Mouse (Mus musculus): ENCODE measurements around the gene Hist1h2ad. TPM values are rescaled to one million over a fixed set of nuclear protein-coding genes. Genes with fewer than 3 reads are reported as not detected.

Hist1h2ad gene
- polyA plus RNA-seq, 1 experiment = 76.8 TPM

DNA sequence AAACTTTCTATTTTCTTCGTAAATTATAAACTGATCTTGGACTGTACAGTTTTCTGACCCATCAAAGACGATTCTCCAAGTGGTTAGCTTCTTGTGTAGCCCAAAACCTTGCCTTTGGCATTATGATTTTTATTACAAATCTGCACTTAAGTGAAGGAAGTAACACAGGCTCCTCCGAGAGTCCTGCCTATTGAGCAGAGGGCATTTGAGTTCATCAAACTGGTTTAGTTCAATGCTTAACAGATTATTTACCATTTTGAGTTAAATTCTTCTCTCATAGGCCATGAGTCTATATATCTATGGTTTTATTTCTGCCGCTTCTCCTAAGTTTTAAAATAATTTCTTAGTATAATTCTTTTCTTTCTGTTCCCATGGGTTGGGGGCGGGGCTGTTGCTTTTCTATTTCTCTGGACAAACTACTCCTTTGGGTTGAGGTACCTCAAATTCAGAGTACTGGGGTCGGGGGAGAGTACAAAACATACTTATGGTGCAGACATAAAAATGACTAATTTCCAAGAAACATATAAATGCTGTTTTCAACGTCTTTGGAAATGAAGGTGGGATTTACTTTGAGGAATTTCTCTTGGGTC lies 48.8 kb downstream of the Hist1h2ad start:
- no peak for TF ChIP-seq POLR2A (IDR thresholded peaks at IDR 0.05; ENCODE audit: control insufficient read depth, extremely low read depth, insufficient read depth, low read length, poor library complexity)
- TF ChIP-seq CTCF (IDR thresholded peaks at IDR 0.05; ENCODE audit: borderline replicate concordance, control insufficient read depth, extremely low read depth, insufficient read depth, low read length, poor library complexity) = no peak
- Histone ChIP-seq H3K4me3 (ENCODE audit: control insufficient read depth, insufficient read depth, low read length) (no peak overlapping the region), H3K36me3 (ENCODE audit: control insufficient read depth, insufficient read depth, low read length) (no peaks in the 10 kb centered on the region), H3K27ac (ENCODE audit: control insufficient read depth, insufficient read depth, low read length) (no peak overlapping the region; the same call in 1 of the 2 replicates), H3K27me3 (ENCODE audit: control insufficient read depth, insufficient read depth, low read length) (no peaks in the 10 kb centered on the region), H3K4me1 (replicated peaks; ENCODE audit: control insufficient read depth, insufficient read depth, low read length) (peaks cover 2% of the 10 kb centered on the region; the same call in 1 of the 2 replicates)
- DNase-seq = peak; percentile 23
- WGBS = 27% methylated on average over 7 of the region's 7 CpGs

Other genes starting within 250 kb of the Hist1h2ad start
- gene Zfp322a, start 205.2 kb upstream of the Hist1h2ad start, polyA plus RNA-seq (2012; rRNA removed) = 2.4 and 3.7 TPM in 2 replicates
- gene Abt1, start 150.5 kb upstream of the Hist1h2ad start, polyA plus RNA-seq (2012; rRNA removed) = 4.2 and 4.5 TPM in 2 replicates
- 0.05 and 0.15 TPM in 2 replicates for gene Btn1a1, start 108.5 kb upstream of the Hist1h2ad start, polyA plus RNA-seq (2012; rRNA removed)
- gene Btn2a2, start 85.5 kb upstream of the Hist1h2ad start, polyA plus RNA-seq (2012; rRNA removed) = 0.23 and 0.27 TPM in 2 replicates
- 150 and 182 TPM in 2 replicates for gene Hist1h4h, start 43.3 kb upstream of the Hist1h2ad start, polyA plus RNA-seq (2012; rRNA removed)
- 4,070 and 5,945 TPM in 2 replicates for gene Hist1h2af, start 40.5 kb upstream of the Hist1h2ad start, polyA plus RNA-seq (2012; rRNA removed)
- gene Hist1h3g, start 39.0 kb upstream of the Hist1h2ad start, polyA plus RNA-seq (2012; rRNA removed) = 496 and 661 TPM in 2 replicates
- 37.8 and 51.2 TPM in 2 replicates for gene Hist1h2bh, start 31.0 kb upstream of the Hist1h2ad start, polyA plus RNA-seq (2012; rRNA removed)
- 72.3 and 87.8 TPM in 2 replicates for gene Hist1h3f, start 30.3 kb upstream of the Hist1h2ad start, polyA plus RNA-seq (2012; rRNA removed)
- gene Hist1h4f, start 22.7 kb upstream of the Hist1h2ad start, polyA plus RNA-seq (2012; rRNA removed) = 208 and 221 TPM in 2 replicates
- 1.9 and 2.9 TPM in 2 replicates for gene Hist1h1d, start 21.1 kb upstream of the Hist1h2ad start, polyA plus RNA-seq (2012; rRNA removed)
- 245 and 339 TPM in 2 replicates for gene Hist1h3e, start 12.0 kb upstream of the Hist1h2ad start, polyA plus RNA-seq (2012; rRNA removed)
- 174 and 210 TPM in 2 replicates for gene Hist1h2ae, start 3.2 kb upstream of the Hist1h2ad start, polyA plus RNA-seq (2012; rRNA removed)
- 523 and 578 TPM in 2 replicates for gene Hist1h2bg, start 3.0 kb upstream of the Hist1h2ad start, polyA plus RNA-seq (2012; rRNA removed)
- 277 and 362 TPM in 2 replicates for gene Hist1h2bf, start 185 bp upstream of the Hist1h2ad start, polyA plus RNA-seq (2012; rRNA removed)
- 161 and 207 TPM in 2 replicates for gene Hist1h3d, start 1.4 kb downstream of the Hist1h2ad start, polyA plus RNA-seq (2012; rRNA removed)
- 115 and 120 TPM in 2 replicates for gene Hist1h4d, start 7.2 kb downstream of the Hist1h2ad start, polyA plus RNA-seq (2012; rRNA removed)
- gene Hist1h2be, start 46.7 kb downstream of the Hist1h2ad start, polyA plus RNA-seq (2012; rRNA removed) = 14.4 and 19.9 TPM in 2 replicates
- 9.4 and 18.5 TPM in 2 replicates for gene Hist1h1e, start 48.2 kb downstream of the Hist1h2ad start, polyA plus RNA-seq (2012; rRNA removed)
- 11.0 and 12.9 TPM in 2 replicates for gene Hist1h2ac, start 109.6 kb downstream of the Hist1h2ad start, polyA plus RNA-seq (2012; rRNA removed)
- gene Hist1h2bc, start 109.8 kb downstream of the Hist1h2ad start, polyA plus RNA-seq (2012; rRNA removed) = 153 and 154 TPM in 2 replicates
- 0.11 TPM in 1 of 2 replicates, not detected in the other for gene Hist1h1t, start 121.4 kb downstream of the Hist1h2ad start, polyA plus RNA-seq (2012; rRNA removed)
- gene Hist1h4c, start 124.1 kb downstream of the Hist1h2ad start, polyA plus RNA-seq (2012; rRNA removed) = 69.8 and 70.6 TPM in 2 replicates
- gene Hfe, start 136.5 kb downstream of the Hist1h2ad start, polyA plus RNA-seq (2012; rRNA removed) = 9.8 and 13.5 TPM in 2 replicates
- gene Hist1h1c, start 164.4 kb downstream of the Hist1h2ad start, polyA plus RNA-seq (2012; rRNA removed) = 40.9 and 48.1 TPM in 2 replicates
- 377 and 602 TPM in 2 replicates for gene Hist1h3c, start 171.2 kb downstream of the Hist1h2ad start, polyA plus RNA-seq (2012; rRNA removed)
- 160 and 224 TPM in 2 replicates for gene Hist1h2bb, start 172.4 kb downstream of the Hist1h2ad start, polyA plus RNA-seq (2012; rRNA removed)
- gene Hist1h2ab, start 176.7 kb downstream of the Hist1h2ad start, polyA plus RNA-seq (2012; rRNA removed) = 258 and 455 TPM in 2 replicates
- 529 and 561 TPM in 2 replicates for gene Hist1h3b, start 177.9 kb downstream of the Hist1h2ad start, polyA plus RNA-seq (2012; rRNA removed)
- 101 and 134 TPM in 2 replicates for gene Hist1h4b, start 182.6 kb downstream of the Hist1h2ad start, polyA plus RNA-seq (2012; rRNA removed)
- gene Hist1h4a, start 186.8 kb downstream of the Hist1h2ad start, polyA plus RNA-seq (2012; rRNA removed) = 295 and 320 TPM in 2 replicates
- gene Hist1h3a, start 188.0 kb downstream of the Hist1h2ad start, polyA plus RNA-seq (2012; rRNA removed) = 348 and 451 TPM in 2 replicates
- 18.2 and 21.2 TPM in 2 replicates for gene Hist1h1a, start 189.3 kb downstream of the Hist1h2ad start, polyA plus RNA-seq (2012; rRNA removed)
- not detected in 2 replicates for gene Trim38, start 195.5 kb downstream of the Hist1h2ad start, polyA plus RNA-seq (2012; rRNA removed)
- 0.08 and 0.26 TPM in 2 replicates for gene Slc17a2, start 232.6 kb downstream of the Hist1h2ad start, polyA plus RNA-seq (2012; rRNA removed)